Mouse (Mus musculus): ENCODE measurements around the gene Ndc80.

Gene Ndc80

DNA sequence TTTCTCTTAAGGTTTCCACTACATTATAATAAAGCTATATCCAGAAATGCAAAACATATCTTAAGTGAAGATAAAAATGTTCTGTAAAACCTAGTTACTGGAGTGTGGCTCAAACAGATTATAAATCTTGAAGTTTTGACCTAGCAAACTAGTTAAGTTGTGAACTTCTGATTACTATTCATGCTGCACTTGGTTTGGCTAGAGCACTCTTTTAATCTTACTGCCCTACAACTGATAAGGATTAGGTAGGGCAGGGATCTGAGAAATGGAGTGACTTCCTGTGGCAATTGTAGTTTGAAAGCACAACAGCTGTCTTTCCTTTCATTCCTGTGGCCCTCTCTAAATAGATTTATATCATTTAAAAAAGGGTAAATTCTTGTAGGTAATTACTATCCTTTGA lies 1.4 kb upstream of the Ndc80 start:
- Histone ChIP-seq H3K27me3 (ENCODE audit: insufficient read depth, low read length) (no peaks in the 10 kb centered on the region), H3K4me1 (replicated peaks; ENCODE audit: low read depth, low read length) (peaks cover 16% of the 10 kb centered on the region), H3K36me3 (ENCODE audit: insufficient read depth, low read length) (peaks cover 12% of the 10 kb centered on the region), H3K4me3 (replicated peaks; ENCODE audit: low read length) (no peak overlapping the region), H3K9me3 (ENCODE audit: low read length) (no peaks in the 10 kb centered on the region)
- TF ChIP-seq POU5F1 (IDR thresholded peaks at IDR 0.05; ENCODE audit: borderline replicate concordance, low read length) = no peak
- no peak for TF ChIP-seq NANOG (IDR thresholded peaks at IDR 0.05; ENCODE audit: borderline replicate concordance, low read length)
- TF ChIP-seq CTCF (conservative IDR thresholded peaks at IDR 0.05; ENCODE audit: low read length) = no peak

DNA sequence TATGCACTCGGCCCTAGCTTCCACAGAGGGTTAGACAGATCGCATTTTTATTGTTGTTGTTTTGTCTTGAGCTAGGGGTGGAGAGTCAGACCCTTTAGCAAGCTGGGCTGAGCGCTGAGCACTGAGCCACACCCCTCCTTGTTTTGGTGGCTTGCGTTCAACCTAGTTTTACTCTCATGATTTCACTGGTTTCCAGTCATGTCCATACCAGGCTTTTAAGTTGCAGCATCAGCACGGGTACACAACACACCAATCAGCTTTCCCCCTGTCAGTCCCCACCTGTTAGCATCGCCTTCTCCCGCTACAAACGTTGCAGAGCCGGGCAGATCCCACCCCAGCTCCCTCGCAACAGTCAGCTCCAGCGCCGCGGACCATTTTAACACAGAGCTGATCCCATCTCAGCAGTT lies 352 bp downstream of the Ndc80 start:
- H3K27me3 ChIP-seq (ENCODE audit: insufficient read depth, low read length) = no peaks in the 10 kb centered on the region
- H3K4me3 ChIP-seq (replicated peaks; ENCODE audit: low read length) = peak overlapping the region; percentile 93
- no peaks in the 10 kb centered on the region for H3K9me3 ChIP-seq (ENCODE audit: low read length)
- TF ChIP-seq POU5F1 (IDR thresholded peaks at IDR 0.05; ENCODE audit: borderline replicate concordance, low read length) = no peak
- no peak for TF ChIP-seq CTCF (conservative IDR thresholded peaks at IDR 0.05; ENCODE audit: low read length)
- no peak for TF ChIP-seq NANOG (IDR thresholded peaks at IDR 0.05; ENCODE audit: borderline replicate concordance, low read length)
- peaks cover 28% of the 10 kb centered on the region for H3K36me3 ChIP-seq (ENCODE audit: insufficient read depth, low read length)
- H3K4me1 ChIP-seq (replicated peaks; ENCODE audit: low read depth, low read length) = peaks cover 16% of the 10 kb centered on the region

DNA sequence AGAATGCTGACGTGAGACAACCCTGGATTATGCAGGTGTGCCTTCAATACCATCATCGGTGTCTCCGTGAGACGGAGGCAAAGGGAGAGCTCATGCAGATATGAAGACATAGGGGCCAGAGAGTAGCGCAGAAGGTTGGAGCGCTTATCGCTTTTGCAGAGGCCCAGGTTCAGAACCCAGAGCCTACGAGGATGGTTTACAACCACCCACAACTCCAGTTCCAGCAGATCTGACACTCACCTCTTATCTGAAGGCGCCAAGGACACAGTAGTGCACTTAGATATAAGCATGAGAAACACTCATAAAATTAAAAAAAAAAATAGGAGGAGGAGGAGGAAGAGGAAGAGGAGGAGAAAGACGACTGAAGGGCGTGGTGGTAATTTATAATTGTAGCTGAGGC lies 16.4 kb downstream of the Ndc80 start:
- no peak overlapping the region for H3K4me3 ChIP-seq (replicated peaks; ENCODE audit: low read length)
- H3K4me1 ChIP-seq (replicated peaks; ENCODE audit: low read depth, low read length) = no peaks in the 10 kb centered on the region
- H3K9me3 ChIP-seq (ENCODE audit: low read length) = no peaks in the 10 kb centered on the region
- peaks cover 98% of the 10 kb centered on the region for H3K36me3 ChIP-seq (ENCODE audit: insufficient read depth, low read length)
- no peak for TF ChIP-seq NANOG (IDR thresholded peaks at IDR 0.05; ENCODE audit: borderline replicate concordance, low read length)
- TF ChIP-seq CTCF (conservative IDR thresholded peaks at IDR 0.05; ENCODE audit: low read length) = no peak
- no peak for TF ChIP-seq POU5F1 (IDR thresholded peaks at IDR 0.05; ENCODE audit: borderline replicate concordance, low read length)
- no peaks in the 10 kb centered on the region for H3K27me3 ChIP-seq (ENCODE audit: insufficient read depth, low read length)

DNA sequence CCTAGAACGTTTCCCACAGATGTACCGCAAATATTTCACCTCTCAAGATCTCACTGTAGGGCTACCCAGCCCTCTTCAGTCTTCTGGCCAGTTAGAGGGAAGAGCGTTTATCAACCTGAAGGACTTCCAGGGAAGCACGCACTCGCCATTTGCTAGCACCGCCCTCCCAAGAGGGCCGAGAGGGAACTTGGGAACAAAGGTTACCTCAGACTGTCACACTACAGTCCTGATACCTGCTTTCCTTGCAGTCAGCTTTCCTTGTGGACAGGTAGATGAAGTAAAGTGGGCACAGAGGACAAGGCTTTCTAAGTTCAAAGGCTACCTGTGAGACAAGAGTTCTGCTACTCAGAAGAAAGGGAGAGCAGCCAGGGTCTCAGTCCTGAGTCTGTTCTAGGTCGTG lies 19.8 kb downstream of the Ndc80 start:
- Histone ChIP-seq H3K4me3 (replicated peaks; ENCODE audit: low read length) (no peak overlapping the region), H3K27me3 (ENCODE audit: insufficient read depth, low read length) (no peaks in the 10 kb centered on the region), H3K9me3 (ENCODE audit: low read length) (no peaks in the 10 kb centered on the region), H3K4me1 (replicated peaks; ENCODE audit: low read depth, low read length) (no peaks in the 10 kb centered on the region), H3K36me3 (ENCODE audit: insufficient read depth, low read length) (peaks cover 95% of the 10 kb centered on the region)
- TF ChIP-seq CTCF (conservative IDR thresholded peaks at IDR 0.05; ENCODE audit: low read length) (no peak), POU5F1 (IDR thresholded peaks at IDR 0.05; ENCODE audit: borderline replicate concordance, low read length) (no peak), NANOG (IDR thresholded peaks at IDR 0.05; ENCODE audit: borderline replicate concordance, low read length) (no peak)

DNA sequence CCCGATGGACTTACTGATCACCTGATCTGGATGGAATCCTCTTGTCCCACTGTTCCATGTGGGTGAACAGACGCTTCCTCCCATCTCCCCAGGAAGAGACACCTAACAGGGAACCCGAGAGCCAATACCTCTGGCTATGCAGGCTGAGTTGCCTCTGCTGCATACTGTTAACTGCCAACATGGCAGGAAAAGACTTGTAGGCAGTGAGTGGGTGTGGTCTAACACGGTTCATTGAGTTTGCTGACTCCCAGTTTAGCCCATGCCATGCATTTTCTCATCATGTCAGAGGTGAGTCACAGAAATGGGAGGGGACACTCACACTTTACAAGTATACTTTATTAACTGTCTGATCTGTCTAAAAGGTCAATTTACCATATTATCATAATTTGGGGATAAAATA lies 30.9 kb downstream of the Ndc80 start:
- Histone ChIP-seq H3K4me1 (replicated peaks; ENCODE audit: low read depth, low read length) (peaks cover 5% of the 10 kb centered on the region; the same call in 1 of the 2 replicates), H3K9me3 (ENCODE audit: low read length) (no peaks in the 10 kb centered on the region), H3K36me3 (ENCODE audit: insufficient read depth, low read length) (peaks cover 61% of the 10 kb centered on the region), H3K27me3 (ENCODE audit: insufficient read depth, low read length) (no peaks in the 10 kb centered on the region), H3K4me3 (replicated peaks; ENCODE audit: low read length) (no peak overlapping the region)
- TF ChIP-seq NANOG (IDR thresholded peaks at IDR 0.05; ENCODE audit: borderline replicate concordance, low read length) (no peak), CTCF (conservative IDR thresholded peaks at IDR 0.05; ENCODE audit: low read length) (no peak), POU5F1 (IDR thresholded peaks at IDR 0.05; ENCODE audit: borderline replicate concordance, low read length) (no peak)

DNA sequence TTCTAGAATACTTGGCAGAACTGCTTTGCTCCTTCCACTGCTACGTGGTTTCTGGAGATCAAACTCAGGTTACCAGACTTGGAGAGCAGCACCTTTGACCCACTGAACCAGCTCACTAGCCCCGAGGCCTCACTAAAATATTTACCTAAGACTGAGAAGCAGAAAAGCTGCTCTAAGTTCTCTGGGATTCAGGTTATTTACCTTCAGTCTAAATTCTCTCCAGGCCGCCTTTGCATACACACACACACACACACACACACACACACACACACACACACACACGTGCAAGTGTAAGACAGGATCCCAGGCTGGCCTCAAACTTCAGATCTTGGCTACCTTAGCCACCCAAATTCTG lies 35.3 kb downstream of the Ndc80 start:
- Histone ChIP-seq H3K36me3 (ENCODE audit: insufficient read depth, low read length) (peaks cover 16% of the 10 kb centered on the region), H3K27me3 (ENCODE audit: insufficient read depth, low read length) (no peaks in the 10 kb centered on the region), H3K4me1 (replicated peaks; ENCODE audit: low read depth, low read length) (peaks cover 13% of the 10 kb centered on the region), H3K9me3 (ENCODE audit: low read length) (no peaks in the 10 kb centered on the region), H3K4me3 (replicated peaks; ENCODE audit: low read length) (no peak overlapping the region)
- TF ChIP-seq POU5F1 (IDR thresholded peaks at IDR 0.05; ENCODE audit: borderline replicate concordance, low read length) (no peak), CTCF (conservative IDR thresholded peaks at IDR 0.05; ENCODE audit: low read length) (no peak), NANOG (IDR thresholded peaks at IDR 0.05; ENCODE audit: borderline replicate concordance, low read length) (no peak)

DNA sequence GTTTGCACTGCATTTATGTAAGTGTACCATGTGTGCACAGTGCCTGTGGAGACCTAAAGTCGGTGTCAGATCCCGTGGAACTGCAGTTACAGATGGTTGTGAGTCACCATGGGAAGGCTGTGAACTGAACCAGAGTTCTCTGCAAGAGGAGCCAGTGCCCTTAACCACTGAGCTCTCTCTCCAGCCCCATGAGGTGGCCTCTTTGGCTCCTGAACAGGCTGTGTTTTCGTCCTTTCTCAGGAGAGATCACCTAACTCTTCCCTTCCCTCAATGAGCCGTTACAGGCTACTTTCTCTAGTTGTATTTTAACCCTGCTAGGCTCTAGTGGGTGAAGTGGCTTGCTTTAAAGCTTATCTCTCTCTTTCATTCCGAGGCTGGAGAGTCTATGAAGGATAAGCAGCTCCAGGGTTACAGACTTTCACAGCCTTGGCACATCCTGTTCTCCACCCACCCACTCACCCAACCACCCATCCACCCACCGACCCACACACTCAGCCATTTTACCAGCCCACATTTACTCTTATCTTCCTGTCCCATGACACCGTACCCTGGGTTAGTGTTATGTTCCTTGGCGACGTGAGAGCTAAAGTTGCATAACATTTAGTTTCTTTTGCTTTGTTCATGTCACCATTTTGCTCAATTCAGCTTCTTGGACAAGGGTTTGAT lies 35.9 kb downstream of the Ndc80 start:
- H3K4me3 ChIP-seq (replicated peaks; ENCODE audit: low read length) = no peak overlapping the region
- H3K36me3 ChIP-seq (ENCODE audit: insufficient read depth, low read length) = peaks cover 11% of the 10 kb centered on the region
- TF ChIP-seq CTCF (conservative IDR thresholded peaks at IDR 0.05; ENCODE audit: low read length) = no peak
- TF ChIP-seq NANOG (IDR thresholded peaks at IDR 0.05; ENCODE audit: borderline replicate concordance, low read length) = no peak
- no peak for TF ChIP-seq POU5F1 (IDR thresholded peaks at IDR 0.05; ENCODE audit: borderline replicate concordance, low read length)
- H3K4me1 ChIP-seq (replicated peaks; ENCODE audit: low read depth, low read length) = peaks cover 17% of the 10 kb centered on the region
- no peaks in the 10 kb centered on the region for H3K9me3 ChIP-seq (ENCODE audit: low read length)
- H3K27me3 ChIP-seq (ENCODE audit: insufficient read depth, low read length) = no peaks in the 10 kb centered on the region

DNA sequence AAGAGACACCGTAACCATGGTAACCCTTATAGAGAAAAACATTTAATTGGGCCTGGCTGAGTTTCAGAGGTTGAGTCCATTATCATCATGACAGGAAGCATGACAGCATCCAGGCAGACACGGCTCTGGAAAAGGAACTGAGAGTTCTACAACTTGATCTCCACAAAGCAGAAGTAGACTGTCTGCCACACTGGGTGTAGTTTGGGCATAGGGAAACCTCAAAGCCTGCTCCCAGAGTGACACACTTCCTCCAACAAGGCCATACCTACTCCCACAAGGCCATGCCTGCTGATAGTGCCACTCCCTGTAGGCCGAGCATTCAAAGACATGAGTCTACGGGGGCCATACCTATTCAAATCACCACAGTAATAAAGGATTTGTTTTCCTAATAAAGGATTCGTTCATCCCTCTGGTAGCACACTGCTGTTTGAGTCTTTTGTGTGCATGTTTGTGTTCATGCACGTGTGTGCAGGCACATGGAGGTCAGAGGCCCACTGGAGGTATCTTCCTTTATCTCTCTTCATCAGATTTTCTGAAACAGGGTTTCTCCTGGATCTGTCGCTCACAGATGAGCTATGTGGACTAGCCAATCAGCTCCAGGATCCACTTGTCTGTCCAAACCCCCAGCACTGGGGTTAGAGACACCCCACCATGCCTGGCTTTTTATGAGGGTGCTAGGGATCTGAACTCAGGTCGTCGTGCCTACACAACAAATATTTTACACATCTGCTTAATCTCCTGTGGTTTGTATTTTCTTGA lies 36.8 kb downstream of the Ndc80 start:
- Histone ChIP-seq H3K4me3 (replicated peaks; ENCODE audit: low read length) (no peak overlapping the region), H3K9me3 (ENCODE audit: low read length) (no peaks in the 10 kb centered on the region), H3K27me3 (ENCODE audit: insufficient read depth, low read length) (no peaks in the 10 kb centered on the region), H3K4me1 (replicated peaks; ENCODE audit: low read depth, low read length) (peaks cover 22% of the 10 kb centered on the region), H3K36me3 (ENCODE audit: insufficient read depth, low read length) (0 out of 2 replicates have a peak, but pooled peaks cover 4% of the 10 kb centered on the region)
- TF ChIP-seq NANOG (IDR thresholded peaks at IDR 0.05; ENCODE audit: borderline replicate concordance, low read length) (no peak), POU5F1 (IDR thresholded peaks at IDR 0.05; ENCODE audit: borderline replicate concordance, low read length) (no peak), CTCF (conservative IDR thresholded peaks at IDR 0.05; ENCODE audit: low read length) (no peak)
